Mouse (Mus musculus): ENCODE data around the gene Clca2. TPM values are rescaled to one million over a fixed set of nuclear protein-coding genes. Genes with fewer than 3 reads are reported as not detected.
A peak's percentile ranks its signal among the peaks of the same experiment; 100 is the strongest.

The Clca2 gene
- polyA plus RNA-seq, 1 experiment from 2014 or later = 0.22 TPM

- peak overlapping the region; percentile 85 for H3K4me3 ChIP-seq
- peaks cover 16% of the 10 kb centered on the region for H3K4me1 ChIP-seq
- peak overlapping the region; percentile 100 for H3K27ac ChIP-seq (replicated peaks)
- no peaks in the 10 kb centered on the region for H3K27me3 ChIP-seq (replicated peaks; ENCODE audit: low read depth, poor library complexity, severe bottlenecking)
- DNase-seq (ENCODE audit: low spot score) = no peak
- no peaks in the 10 kb centered on the region for H3K9me3 ChIP-seq
- no peaks in the 10 kb centered on the region for H3K36me3 ChIP-seq (replicated peaks)
- WGBS = 84% methylated on average over 10 of the region's 10 CpGs
These were observed 18.4 kb upstream of the Clca2 start for GRCm38 (mm10) chr3:145117637-145118036.

- DNase-seq (ENCODE audit: low spot score) = no peak
- Histone ChIP-seq H3K4me3 (no peak overlapping the region), H3K9me3 (no peaks in the 10 kb centered on the region), H3K27me3 (replicated peaks; ENCODE audit: low read depth, poor library complexity, severe bottlenecking) (no peaks in the 10 kb centered on the region), H3K27ac (replicated peaks) (no peak overlapping the region), H3K4me1 (peaks cover 15% of the 10 kb centered on the region), H3K36me3 (replicated peaks) (no peaks in the 10 kb centered on the region)
- WGBS = 95% methylated on average over 2 of the region's 2 CpGs
These were observed 15.9 kb upstream of the Clca2 start for GRCm38 (mm10) chr3:145115169-145115568.

GRCm38 (mm10) chr3:145105773-145106504 is 6.7 kb upstream of the Clca2 start:
- no peaks in the 10 kb centered on the region for H3K27me3 ChIP-seq (replicated peaks; ENCODE audit: low read depth, poor library complexity, severe bottlenecking)
- no peak overlapping the region for H3K4me3 ChIP-seq
- no peak for DNase-seq (ENCODE audit: low spot score)
- H3K27ac ChIP-seq (replicated peaks) = no peak overlapping the region
- 0 out of 2 replicates have a peak, but pooled peaks cover 5% of the 10 kb centered on the region for H3K9me3 ChIP-seq
- H3K36me3 ChIP-seq (replicated peaks) = no peaks in the 10 kb centered on the region
- no peaks in the 10 kb centered on the region for H3K4me1 ChIP-seq
- 84% methylated on average over 5 of the region's 5 CpGs for WGBS

GRCm38 (mm10) chr3:145105076-145105772 is 6.0 kb upstream of the Clca2 start:
- WGBS = 85% methylated on average over 5 of the region's 5 CpGs
- no peaks in the 10 kb centered on the region for H3K27me3 ChIP-seq (replicated peaks; ENCODE audit: low read depth, poor library complexity, severe bottlenecking)
- H3K4me3 ChIP-seq = no peak overlapping the region
- H3K9me3 ChIP-seq = 0 out of 2 replicates have a peak, but pooled peaks cover 5% of the 10 kb centered on the region
- H3K27ac ChIP-seq (replicated peaks) = no peak overlapping the region
- H3K36me3 ChIP-seq (replicated peaks) = no peaks in the 10 kb centered on the region
- no peaks in the 10 kb centered on the region for H3K4me1 ChIP-seq
- no peak for DNase-seq (ENCODE audit: low spot score)

- WGBS = 77% methylated on average over 5 of the region's 5 CpGs
- H3K9me3 ChIP-seq = 0 out of 2 replicates have a peak, but pooled peaks cover 5% of the 10 kb centered on the region
- no peak for DNase-seq (ENCODE audit: low spot score)
These were observed 4.5 kb upstream of the Clca2 start for GRCm38 (mm10) chr3:145103770-145104169.

GRCm38 (mm10) chr3:145103321-145103720 is 4.1 kb upstream of the Clca2 start:
- Histone ChIP-seq H3K4me3 (no peak overlapping the region), H3K9me3 (0 out of 2 replicates have a peak, but pooled peaks cover under 1% of the 10 kb centered on the region), H3K36me3 (replicated peaks) (no peaks in the 10 kb centered on the region), H3K27ac (replicated peaks) (no peak overlapping the region), H3K4me1 (0 out of 2 replicates have a peak, but pooled peaks cover 4% of the 10 kb centered on the region), H3K27me3 (replicated peaks; ENCODE audit: low read depth, poor library complexity, severe bottlenecking) (no peaks in the 10 kb centered on the region)
- 90% methylated on average over 2 of the region's 2 CpGs for WGBS
- no peak for DNase-seq (ENCODE audit: low spot score)

More at GRCm38 (mm10) chr3:145103770-145104169, 4.5 kb upstream of the Clca2 start:
- H3K27ac ChIP-seq (replicated peaks) = no peak overlapping the region
- no peaks in the 10 kb centered on the region for H3K27me3 ChIP-seq (replicated peaks; ENCODE audit: low read depth, poor library complexity, severe bottlenecking)
- 0 out of 2 replicates have a peak, but pooled peaks cover 4% of the 10 kb centered on the region for H3K4me1 ChIP-seq
- no peaks in the 10 kb centered on the region for H3K36me3 ChIP-seq (replicated peaks)
- H3K4me3 ChIP-seq = no peak overlapping the region

GRCm38 (mm10) chr3:145101891-145102555 is 2.8 kb upstream of the Clca2 start:
- no peak for DNase-seq (ENCODE audit: low spot score)
- WGBS = 87% methylated on average over 9 of the region's 9 CpGs

GRCm38 (mm10) chr3:145087857-145088598 is 11.2 kb downstream of the Clca2 start:
- 76% methylated on average over 8 of the region's 8 CpGs for WGBS

More at GRCm38 (mm10) chr3:145101891-145102555, 2.8 kb upstream of the Clca2 start:
- H3K36me3 ChIP-seq (replicated peaks) = no peaks in the 10 kb centered on the region
- 0 out of 2 replicates have a peak, but pooled peaks cover 4% of the 10 kb centered on the region for H3K4me1 ChIP-seq
- H3K27me3 ChIP-seq (replicated peaks; ENCODE audit: low read depth, poor library complexity, severe bottlenecking) = no peaks in the 10 kb centered on the region
- H3K9me3 ChIP-seq = no peaks in the 10 kb centered on the region
- H3K4me3 ChIP-seq = no peak overlapping the region
- H3K27ac ChIP-seq (replicated peaks) = no peak overlapping the region

GRCm38 (mm10) chr3:145086180-145086579 is 13.1 kb downstream of the Clca2 start:
- H3K27me3 ChIP-seq (replicated peaks; ENCODE audit: low read depth, poor library complexity, severe bottlenecking) = no peaks in the 10 kb centered on the region
- no peaks in the 10 kb centered on the region for H3K4me1 ChIP-seq
- no peaks in the 10 kb centered on the region for H3K9me3 ChIP-seq
- H3K36me3 ChIP-seq (replicated peaks) = no peaks in the 10 kb centered on the region
- no peak overlapping the region for H3K4me3 ChIP-seq
- no peak for DNase-seq (ENCODE audit: low spot score)
- no peak overlapping the region for H3K27ac ChIP-seq (replicated peaks)
- WGBS = 94% methylated on average over 14 of the region's 14 CpGs

More at GRCm38 (mm10) chr3:145087857-145088598, 11.2 kb downstream of the Clca2 start:
- H3K4me3 ChIP-seq = no peak overlapping the region
- H3K27ac ChIP-seq (replicated peaks) = no peak overlapping the region
- DNase-seq (ENCODE audit: low spot score) = no peak
- no peaks in the 10 kb centered on the region for H3K27me3 ChIP-seq (replicated peaks; ENCODE audit: low read depth, poor library complexity, severe bottlenecking)
- no peaks in the 10 kb centered on the region for H3K4me1 ChIP-seq
- H3K36me3 ChIP-seq (replicated peaks) = no peaks in the 10 kb centered on the region
- no peaks in the 10 kb centered on the region for H3K9me3 ChIP-seq

- H3K27ac ChIP-seq (replicated peaks) = no peak overlapping the region
- DNase-seq (ENCODE audit: low spot score) = no peak
- 92% methylated on average over 1 of the region's 1 CpGs for WGBS
These were observed 16.2 kb downstream of the Clca2 start for GRCm38 (mm10) chr3:145083081-145083480.

GRCm38 (mm10) chr3:145080904-145081303 is 18.3 kb downstream of the Clca2 start:
- H3K36me3 ChIP-seq (replicated peaks) = no peaks in the 10 kb centered on the region
- no peaks in the 10 kb centered on the region for H3K9me3 ChIP-seq
- H3K4me1 ChIP-seq = no peaks in the 10 kb centered on the region
- no peak overlapping the region for H3K27ac ChIP-seq (replicated peaks)
- H3K27me3 ChIP-seq (replicated peaks; ENCODE audit: low read depth, poor library complexity, severe bottlenecking) = no peaks in the 10 kb centered on the region
- WGBS = 84% methylated on average over 8 of the region's 8 CpGs
- no peak overlapping the region for H3K4me3 ChIP-seq
- no peak for DNase-seq (ENCODE audit: low spot score)

More at GRCm38 (mm10) chr3:145083081-145083480, 16.2 kb downstream of the Clca2 start:
- no peaks in the 10 kb centered on the region for H3K27me3 ChIP-seq (replicated peaks; ENCODE audit: low read depth, poor library complexity, severe bottlenecking)
- no peak overlapping the region for H3K4me3 ChIP-seq
- no peaks in the 10 kb centered on the region for H3K9me3 ChIP-seq
- no peaks in the 10 kb centered on the region for H3K36me3 ChIP-seq (replicated peaks)
- H3K4me1 ChIP-seq = no peaks in the 10 kb centered on the region

- H3K27me3 ChIP-seq (replicated peaks; ENCODE audit: low read depth, poor library complexity, severe bottlenecking) = no peaks in the 10 kb centered on the region
- no peaks in the 10 kb centered on the region for H3K4me1 ChIP-seq
- H3K36me3 ChIP-seq (replicated peaks) = no peaks in the 10 kb centered on the region
- 87% methylated on average over 6 of the region's 6 CpGs for WGBS
- no peak overlapping the region for H3K27ac ChIP-seq (replicated peaks)
- H3K4me3 ChIP-seq = no peak overlapping the region
- H3K9me3 ChIP-seq = no peaks in the 10 kb centered on the region
- DNase-seq (ENCODE audit: low spot score) = no peak
These were observed 20.8 kb downstream of the Clca2 start for GRCm38 (mm10) chr3:145078405-145078804.

Measured in embryonic facial prominence, embryonic 10.5 days (tissue).